Mouse (Mus musculus): ENCODE measurements around the gene Igfbp6.
"Not testable (repeated sequence)": the region's sequence is repeated elsewhere in the genome, so short reads cannot be mapped to it uniquely, and the experiment has no call there.

Igfbp6 gene

GRCm38 (mm10) chr15:102141120-102141519 is 3.0 kb upstream of the Igfbp6 start:
- no peak for DNase-seq

DNA sequence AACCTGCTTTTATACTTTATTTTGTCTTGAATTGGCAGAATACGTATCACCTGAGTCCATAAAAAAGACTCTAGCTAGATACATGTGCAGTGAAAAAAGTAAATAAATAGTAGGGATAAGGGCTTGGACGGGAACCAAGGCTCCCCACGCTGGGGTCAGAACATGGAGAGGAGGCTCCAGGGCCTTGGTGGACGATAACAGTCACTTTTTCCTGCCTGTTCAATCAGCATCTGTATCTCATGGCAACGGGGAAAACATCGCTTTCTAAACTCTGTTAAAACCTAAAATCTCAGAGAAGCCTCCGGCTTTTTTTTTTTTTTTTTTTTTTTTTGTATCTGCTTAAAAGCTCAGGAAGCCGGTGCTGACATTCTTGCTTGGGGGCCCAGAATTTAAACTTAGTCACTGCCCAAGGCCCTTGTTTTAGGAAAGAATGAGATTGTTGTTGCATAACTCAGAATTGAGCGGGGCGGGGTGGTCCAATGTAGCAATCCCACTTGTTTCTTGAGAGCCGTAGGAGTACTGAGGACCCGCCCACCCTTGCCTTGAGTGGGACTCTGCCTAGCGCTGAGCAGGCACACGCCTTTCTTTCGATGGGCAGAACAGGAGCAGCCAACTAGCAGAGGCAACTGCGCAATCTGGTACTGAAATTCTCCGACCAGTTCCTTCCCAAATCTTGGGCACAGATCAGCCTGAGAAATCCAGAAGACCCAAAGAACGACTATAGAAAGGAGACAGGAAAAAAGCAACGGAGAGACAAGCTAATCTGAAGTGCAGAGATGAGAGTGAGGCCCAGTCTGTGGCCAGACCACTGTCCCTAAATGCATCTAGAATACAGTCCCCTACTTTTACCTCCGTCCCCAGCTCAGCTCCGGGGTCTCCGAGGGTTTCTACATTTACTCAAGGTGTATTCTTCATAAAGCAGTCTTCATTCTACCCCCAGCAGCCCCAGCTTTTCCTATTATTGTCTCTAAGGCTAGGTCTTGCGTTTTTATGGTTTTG is 949 bp upstream of the Igfbp6 start:
- DNase-seq, result no peak

DNA sequence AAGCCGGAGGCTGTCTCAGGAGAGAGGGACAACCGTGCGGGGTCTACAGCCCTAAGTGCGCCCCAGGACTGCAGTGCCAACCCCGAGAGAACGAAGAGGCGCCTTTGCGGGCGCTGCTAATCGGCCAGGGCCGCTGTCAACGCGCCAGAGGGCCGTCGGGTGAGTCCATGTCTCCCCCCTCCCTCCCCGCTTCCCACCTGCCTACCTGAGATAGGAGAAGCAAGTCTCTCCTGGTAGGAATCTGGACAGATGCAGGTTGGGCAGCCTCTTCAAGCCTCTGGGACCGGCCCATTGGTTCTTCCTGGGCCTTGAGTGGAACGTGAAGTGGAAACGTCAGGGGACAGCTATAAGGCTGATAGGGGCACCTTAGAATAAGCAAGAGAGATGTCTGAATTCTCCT is 564 bp downstream of the Igfbp6 start:
- no peak for DNase-seq

- DNase-seq, result no peak
These were observed 1.2 kb downstream of the Igfbp6 start for GRCm38 (mm10) chr15:102145330-102145729.

DNA sequence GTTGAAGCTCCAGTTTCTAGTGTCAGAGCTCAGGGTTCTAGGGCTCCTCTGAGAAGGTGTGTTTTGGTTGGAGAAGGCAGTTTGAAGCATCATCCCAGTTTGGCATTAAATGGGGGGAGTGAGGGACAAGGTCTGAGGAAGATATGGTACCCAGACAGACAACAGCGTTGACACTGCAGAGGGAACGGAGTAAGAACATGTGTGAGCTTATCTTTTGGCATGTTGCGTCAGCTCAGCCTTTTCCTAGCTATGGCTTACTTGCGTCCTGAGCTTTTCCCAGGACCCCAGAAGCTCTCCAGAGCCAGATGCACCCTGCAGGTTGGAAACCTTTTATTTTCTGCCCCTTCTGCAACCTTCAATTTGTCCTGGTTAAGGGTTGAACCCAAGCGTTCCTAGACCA is 1.9 kb downstream of the Igfbp6 start:
- no peak for DNase-seq

- DNase-seq, result peak in 1 of 2 experiments; percentile 30
These were observed 2.7 kb downstream of the Igfbp6 start for GRCm38 (mm10) chr15:102146882-102147281.

DNA sequence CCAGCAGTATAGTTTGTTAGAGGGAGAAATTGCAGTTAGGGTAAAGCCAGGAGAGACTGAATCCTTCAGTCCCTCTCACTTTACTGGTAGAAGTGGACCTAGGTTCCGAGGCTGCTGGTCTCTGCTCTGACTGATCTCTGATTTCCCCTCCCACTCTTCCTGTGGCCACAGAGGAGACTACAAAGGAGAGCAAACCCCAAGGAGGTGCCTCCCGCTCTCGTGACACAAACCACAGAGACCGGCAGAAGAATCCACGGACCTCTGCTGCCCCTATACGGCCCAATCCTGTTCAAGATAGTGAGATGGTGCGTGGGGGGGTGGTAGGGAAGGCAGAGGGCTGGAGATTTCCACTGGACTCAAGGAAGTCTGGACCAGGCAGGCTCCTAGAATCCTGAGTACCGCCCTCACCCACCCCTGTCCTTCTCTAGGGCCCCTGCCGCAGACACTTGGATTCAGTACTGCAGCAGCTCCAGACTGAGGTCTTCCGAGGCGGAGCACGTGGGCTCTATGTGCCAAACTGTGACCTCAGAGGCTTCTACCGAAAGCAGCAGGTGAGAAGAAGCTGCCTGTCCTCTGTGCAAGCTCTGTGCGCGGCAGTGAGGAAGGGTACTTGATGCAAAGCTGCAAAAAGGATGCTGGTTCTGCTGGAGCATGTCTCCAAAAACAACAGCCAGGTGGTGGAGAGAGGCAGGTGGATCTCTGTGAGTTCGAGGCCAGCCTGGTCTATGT is 3.7 kb downstream of the Igfbp6 start:
- no peak for DNase-seq

- DNase-seq, result no peak
These were observed 5.4 kb downstream of the Igfbp6 start for GRCm38 (mm10) chr15:102149561-102149960.

DNA sequence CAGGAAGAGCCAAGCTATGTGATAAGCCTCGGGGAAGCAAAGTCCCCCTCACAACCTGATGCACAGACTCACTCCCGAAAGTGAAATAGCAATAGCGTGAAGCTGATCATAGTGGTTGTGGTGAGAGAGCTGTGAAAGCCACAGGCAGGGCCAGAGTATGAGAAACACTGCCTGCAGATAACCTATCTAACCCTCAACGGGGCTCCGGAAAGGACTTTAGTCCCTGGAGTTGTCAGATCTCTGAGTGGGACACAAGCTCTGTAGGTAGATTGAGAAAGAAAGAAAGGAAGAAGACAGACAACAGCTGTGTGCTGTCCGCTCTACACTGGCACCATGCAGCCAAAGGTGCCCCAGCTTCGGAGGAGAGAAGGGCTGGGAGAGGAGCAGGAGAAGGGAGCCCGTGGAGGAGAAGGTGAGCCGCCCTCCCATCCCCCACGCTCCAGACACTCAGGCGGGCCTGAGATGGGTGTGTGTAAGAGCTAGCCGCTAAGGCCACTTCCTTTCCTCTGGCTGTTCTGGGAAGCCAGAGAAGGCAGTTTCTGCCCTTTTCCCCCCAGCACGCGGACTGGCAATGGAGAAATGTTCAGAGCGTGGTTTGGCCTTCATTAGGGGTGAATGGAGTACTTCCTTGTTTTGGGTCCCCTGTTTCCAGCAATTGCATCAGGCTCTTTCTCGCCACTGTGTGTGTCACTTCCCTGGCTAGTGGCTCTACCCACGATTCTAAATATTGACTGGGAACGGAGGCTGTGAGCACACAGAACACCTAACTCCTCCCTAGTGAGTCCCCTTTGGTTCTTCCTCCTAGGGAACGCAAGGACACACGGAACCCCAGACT is 6.4 kb downstream of the Igfbp6 start, which contains the start of gene Soat2:
TSS of gene Soat2 (plus strand) at position 226 of the 835 bp plus-strand sequence.
- no peak for DNase-seq

- DNase-seq, result no peak
These were observed 8.5 kb downstream of the Igfbp6 start for GRCm38 (mm10) chr15:102152646-102153045.

GRCm38 (mm10) chr15:102155006-102155405 is 10.8 kb downstream of the Igfbp6 start:
- DNase-seq, result not testable (repeated sequence)

- no peak for DNase-seq
These were observed 12.7 kb downstream of the Igfbp6 start for GRCm38 (mm10) chr15:102156836-102157235.

DNA sequence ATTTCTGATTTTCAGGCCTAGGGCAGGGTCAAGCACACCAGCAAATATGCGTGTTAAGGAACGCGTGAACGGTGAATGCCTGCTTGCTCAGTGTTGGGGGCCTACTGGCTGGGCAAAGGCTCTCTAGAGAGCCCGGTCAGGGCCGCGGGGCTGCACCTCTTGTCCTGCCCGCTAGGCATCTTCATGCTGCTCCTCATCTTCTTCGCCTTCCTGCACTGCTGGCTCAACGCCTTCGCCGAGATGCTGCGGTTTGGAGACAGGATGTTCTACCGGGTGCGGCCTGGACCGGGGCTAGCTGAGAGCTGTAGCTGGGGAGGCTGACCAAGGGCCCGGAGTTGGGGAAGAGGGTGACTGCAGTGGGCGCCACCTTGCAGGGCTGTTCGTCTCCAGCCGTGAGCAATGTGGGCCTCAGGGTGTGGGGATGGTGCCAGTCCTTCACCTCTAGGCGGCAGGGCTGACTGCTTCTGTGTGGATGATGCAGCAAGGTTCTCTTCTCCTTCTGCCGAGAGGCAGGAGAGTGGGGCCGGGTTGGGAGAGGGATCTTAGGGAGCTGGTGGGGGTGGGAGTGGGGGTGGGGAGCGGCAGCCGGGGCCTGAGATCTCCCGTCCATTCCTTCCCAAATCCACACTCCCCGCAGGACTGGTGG is 16.4 kb downstream of the Igfbp6 start:
- peak in 1 of 2 experiments; percentile 23 for DNase-seq

- no peak for DNase-seq
These were observed 19.9 kb downstream of the Igfbp6 start for GRCm38 (mm10) chr15:102163900-102164693.

DNA sequence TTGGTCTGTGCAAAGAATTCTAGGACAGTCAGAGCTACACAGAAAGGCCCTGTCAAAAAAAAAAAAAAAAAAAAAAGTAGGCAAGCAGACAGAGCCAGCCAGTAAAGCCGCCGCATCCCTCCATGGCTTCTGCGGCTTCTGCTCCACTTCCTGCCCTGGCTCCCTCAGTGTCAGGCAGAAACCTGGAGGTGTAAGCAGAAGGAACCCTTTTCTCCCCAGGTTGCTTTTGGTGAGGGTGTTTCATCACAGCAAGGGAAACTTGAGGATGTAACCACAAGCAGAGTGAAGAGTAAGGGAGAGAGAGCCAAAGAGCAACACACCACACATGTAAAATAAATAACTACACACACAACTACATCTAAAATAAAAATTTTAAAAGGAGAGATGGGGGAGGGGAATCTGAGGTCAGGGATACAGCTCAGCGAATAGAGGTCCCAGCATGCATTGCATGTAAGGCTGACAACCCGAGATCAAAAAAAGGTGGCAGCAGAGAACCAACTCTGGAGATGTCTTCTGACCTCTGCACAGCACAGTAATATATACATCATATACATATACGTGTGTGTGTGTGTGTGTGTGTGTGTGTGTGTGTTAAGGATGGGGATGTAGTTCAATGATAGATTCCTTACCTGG is 21.4 kb downstream of the Igfbp6 start:
- DNase-seq, result peak; percentile 45 to 59

- DNase-seq, result no peak
These were observed 23.5 kb downstream of the Igfbp6 start for GRCm38 (mm10) chr15:102167620-102168021.

DNA sequence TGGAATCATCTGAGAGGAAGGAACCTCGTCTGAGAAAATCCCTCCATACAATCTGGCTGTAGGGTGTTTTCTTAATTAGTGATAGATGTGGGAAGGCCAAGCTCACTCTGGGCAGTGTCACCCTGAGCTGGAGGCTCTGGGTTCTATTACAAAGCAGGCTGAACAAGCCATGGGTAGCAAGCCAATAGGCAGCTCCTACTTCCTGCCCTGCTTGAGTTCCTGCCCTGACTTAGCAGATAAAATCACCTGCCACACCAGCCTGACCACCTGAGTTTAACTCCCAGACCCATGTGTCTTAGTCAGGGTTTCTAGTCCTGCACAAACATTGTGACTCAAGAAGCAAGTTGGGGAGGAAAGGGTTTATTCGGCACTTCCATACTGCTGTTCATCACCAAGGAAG is 24.9 kb downstream of the Igfbp6 start:
- DNase-seq, result no peak

GRCm38 (mm10) chr15:102173581-102173980 is 29.4 kb downstream of the Igfbp6 start:
- no peak for DNase-seq

DNA sequence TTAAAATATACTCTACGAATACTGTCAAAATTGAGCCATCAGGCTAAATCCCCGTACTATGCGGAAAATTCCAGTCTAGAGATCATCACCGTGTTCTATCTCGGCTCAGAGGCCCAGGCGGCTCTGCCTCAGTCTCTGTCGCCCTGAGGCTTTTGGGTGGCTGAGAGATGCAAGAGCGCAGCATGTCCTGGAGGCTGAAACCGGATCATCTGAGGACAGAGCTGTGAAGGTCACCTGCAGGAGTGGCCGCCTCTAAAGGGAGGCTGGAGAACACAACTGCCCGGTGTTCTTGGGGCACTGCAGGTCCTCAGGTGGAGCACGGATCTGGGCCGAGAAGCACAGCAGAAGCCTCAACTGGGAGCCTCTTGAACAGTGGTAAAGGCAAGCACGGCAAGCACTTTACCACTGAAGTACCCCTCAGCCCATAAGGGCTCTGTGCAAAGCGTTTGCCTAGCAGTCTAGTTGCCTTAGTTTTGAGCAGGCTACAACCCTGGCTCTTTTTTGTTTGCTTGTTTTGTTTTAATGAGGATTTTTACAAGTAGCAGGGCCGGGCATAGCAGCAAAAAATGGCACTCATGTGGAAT is 31.7 kb downstream of the Igfbp6 start:
- no peak for DNase-seq

DNA sequence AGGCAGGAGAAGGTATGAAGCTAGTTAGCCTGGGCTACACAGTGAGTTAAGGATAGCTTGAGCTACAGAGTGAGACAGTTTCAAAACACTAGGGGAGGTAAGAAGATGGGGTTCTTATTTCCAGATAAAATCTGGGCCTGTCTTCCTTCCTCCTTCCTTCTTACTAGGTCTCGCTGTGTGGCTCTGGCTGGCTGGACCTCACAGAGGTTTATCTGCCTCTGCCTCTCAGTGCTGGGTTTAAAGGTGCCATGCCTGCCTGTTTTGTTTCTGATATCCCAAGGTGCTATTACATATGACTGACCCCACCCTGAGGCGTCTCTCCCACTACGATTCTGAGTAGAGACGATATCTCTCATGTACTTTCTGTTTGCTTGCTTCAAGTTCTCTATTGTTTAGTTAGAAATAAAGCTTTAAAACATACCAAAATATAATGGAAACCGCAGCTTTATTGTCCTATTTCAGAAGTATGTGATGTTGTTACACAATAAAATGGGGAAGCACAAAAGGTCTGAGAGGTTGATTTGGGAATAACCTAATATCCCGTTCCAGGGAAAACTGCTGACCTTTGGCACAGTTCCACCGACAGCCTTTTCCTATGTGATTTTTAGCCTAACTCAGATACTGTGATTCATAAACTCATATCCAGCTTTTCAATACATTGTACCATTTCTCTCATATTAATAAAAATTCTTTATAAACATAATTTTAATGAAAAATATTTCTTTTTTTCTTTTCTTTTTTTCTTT is 32.6 kb downstream of the Igfbp6 start:
- DNase-seq, result no peak
